Mouse (Mus musculus) forebrain, embryonic 13.5 days (tissue): ENCODE results near the gene A930004D18Rik. TPM values are rescaled to one million over a fixed set of nuclear protein-coding genes. Genes with fewer than 3 reads are reported as not detected.

Experiments used
- ATAC-seq: fragments of 200-750 bp; cut with Nextera tagmentation; 2 replicates; pipeline ENCODE4 v1.8.0; 2017
- H3K27ac ChIP-seq: fragments of 300-500 bp; sonication (generic); 2 replicates; pipeline ENCODE4 v1.5.1; 2015; ENCODE audit warnings: inconsistent platforms, mild to moderate bottlenecking, moderate library complexity
- H3K27me3 ChIP-seq: fragments of 300-500 bp; sonication (generic); 2 replicates; pipeline ENCODE4 v1.6.1; 2015; ENCODE audit warnings: mild to moderate bottlenecking, inconsistent platforms
- H3K36me3 ChIP-seq: fragments of 300-500 bp; sonication (generic); 2 replicates; pipeline ENCODE4 v1.6.1; 2015; ENCODE audit warnings: mild to moderate bottlenecking, inconsistent platforms; ENCODE audit not compliant: poor library complexity, severe bottlenecking
- H3K4me1 ChIP-seq: fragments of 300-500 bp; sonication (generic); 2 replicates; pipeline ENCODE4 v1.6.1; 2015; ENCODE audit warnings: inconsistent platforms
- H3K4me2 ChIP-seq: fragments of 300-500 bp; sonication (generic); 2 replicates; pipeline ENCODE4 v1.6.1; 2015; ENCODE audit warnings: inconsistent platforms, mild to moderate bottlenecking, moderate library complexity
- H3K4me3 ChIP-seq: fragments of 300-500 bp; sonication (generic); 2 replicates; pipeline ENCODE4 v1.5.1; 2015; ENCODE audit warnings: mild to moderate bottlenecking, inconsistent platforms
- H3K9ac ChIP-seq: fragments of 300-500 bp; sonication (generic); 2 replicates; pipeline ENCODE4 v1.6.1; 2015; ENCODE audit warnings: mild to moderate bottlenecking, inconsistent platforms
- H3K9me3 ChIP-seq: fragments of 300-500 bp; sonication (generic); replicated peaks from 2 replicates; pipeline ENCODE4 v1.6.1; 2016; ENCODE audit warnings: inconsistent platforms
- WGBS: fragments of 180-500 bp; shearing (Covaris S2); methylation state at CpG from one replicate; pipeline ENCODE4 v1.1.7; 2015; 5-methylcytosine and 5-hydroxymethylcytosine counted together
- polyA plus RNA-seq: library from polyadenylated mRNA; unstranded; fragments of >200 nt; fragmentation: Nextera tagmentation; extraction: Ambion mirVana; gene quantifications from 2 replicates; pipeline ENCODE4 v1.2.1, GENCODE M21; 2015

A930004D18Rik gene
- polyA plus RNA-seq, 1 experiment from 2014 or later = 20.3 TPM

DNA sequence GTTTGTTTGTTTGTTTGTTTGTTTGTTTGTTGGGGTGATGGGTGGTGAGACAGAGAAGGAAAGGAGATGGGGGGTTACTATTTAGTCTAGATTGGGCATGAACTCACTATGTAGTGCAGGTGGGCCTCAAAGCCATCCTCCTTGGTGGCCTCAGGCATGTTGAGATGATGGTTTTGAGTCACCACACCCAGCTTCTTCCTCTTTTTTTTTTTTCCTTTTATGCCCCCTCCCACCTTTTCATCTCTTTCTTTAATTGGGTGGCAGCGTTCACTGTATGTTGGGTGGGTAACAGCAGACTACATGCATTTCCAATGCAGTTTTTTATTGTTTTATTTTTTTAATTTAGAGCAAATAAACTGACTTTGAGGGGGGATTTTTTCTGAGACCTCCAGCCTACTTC, 20.9 kb downstream of the A930004D18Rik start:
- Histone ChIP-seq H3K4me3 (no peak overlapping the region), H3K27ac (no peak overlapping the region), H3K4me2 (no peak overlapping the region), H3K9me3 (no peaks in the 10 kb centered on the region), H3K27me3 (no peaks in the 10 kb centered on the region), H3K9ac (no peak overlapping the region), H3K4me1 (no peaks in the 10 kb centered on the region), H3K36me3 (no peaks in the 10 kb centered on the region)
- 95% methylated on average over 1 of the region's 1 CpGs for WGBS
- no peak for ATAC-seq

DNA sequence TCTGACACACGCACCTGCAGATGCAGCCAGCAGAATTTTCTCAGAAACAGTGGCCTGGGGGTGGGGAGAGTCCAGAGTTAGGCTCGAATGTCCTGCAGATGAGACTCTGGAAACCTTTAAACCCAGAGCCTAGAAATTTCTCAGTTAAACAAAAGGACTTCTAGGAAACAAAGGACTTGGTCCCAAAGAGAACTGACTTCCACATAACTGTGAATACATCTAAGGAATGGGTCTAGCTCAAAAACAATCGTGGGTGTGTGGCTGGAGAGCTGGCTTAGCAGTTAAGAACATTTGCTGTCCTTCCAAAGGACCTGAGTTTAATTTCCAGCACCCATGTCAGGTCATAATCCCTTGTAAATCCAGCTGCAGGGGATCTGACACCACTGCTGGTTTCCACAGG, 22.0 kb downstream of the A930004D18Rik start:
- Histone ChIP-seq H3K4me2 (no peak overlapping the region), H3K4me1 (no peaks in the 10 kb centered on the region), H3K9ac (no peak overlapping the region), H3K9me3 (no peaks in the 10 kb centered on the region), H3K36me3 (no peaks in the 10 kb centered on the region), H3K27ac (no peak overlapping the region), H3K4me3 (no peak overlapping the region), H3K27me3 (no peaks in the 10 kb centered on the region)
- ATAC-seq = no peak
- WGBS = 47% methylated on average over 3 of the region's 3 CpGs

DNA sequence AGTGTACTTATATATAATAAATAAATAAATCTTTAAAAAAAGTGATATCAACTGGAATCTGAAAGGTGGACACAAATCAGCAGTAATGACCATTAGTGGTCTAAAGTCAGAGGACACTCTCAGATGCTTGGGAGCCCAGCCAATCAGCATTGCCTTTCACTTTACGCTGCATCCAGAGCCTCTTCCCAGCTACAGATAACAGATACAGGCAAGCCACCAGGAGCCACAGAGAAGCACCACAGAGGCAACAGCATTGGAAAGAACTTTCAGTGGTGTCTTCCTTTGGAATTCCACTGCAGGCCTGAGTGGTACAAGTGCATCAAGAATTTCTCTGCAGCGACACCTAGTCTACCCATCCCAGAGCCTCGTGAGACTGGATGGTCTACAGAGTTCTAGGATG, 24.7 kb downstream of the A930004D18Rik start:
- Histone ChIP-seq H3K9me3 (no peaks in the 10 kb centered on the region), H3K9ac (no peak overlapping the region), H3K4me1 (no peaks in the 10 kb centered on the region), H3K4me2 (no peak overlapping the region), H3K27me3 (no peaks in the 10 kb centered on the region), H3K36me3 (no peaks in the 10 kb centered on the region), H3K27ac (no peak overlapping the region), H3K4me3 (no peak overlapping the region)
- ATAC-seq = no peak
- WGBS = 90% methylated on average over 3 of the region's 3 CpGs

DNA sequence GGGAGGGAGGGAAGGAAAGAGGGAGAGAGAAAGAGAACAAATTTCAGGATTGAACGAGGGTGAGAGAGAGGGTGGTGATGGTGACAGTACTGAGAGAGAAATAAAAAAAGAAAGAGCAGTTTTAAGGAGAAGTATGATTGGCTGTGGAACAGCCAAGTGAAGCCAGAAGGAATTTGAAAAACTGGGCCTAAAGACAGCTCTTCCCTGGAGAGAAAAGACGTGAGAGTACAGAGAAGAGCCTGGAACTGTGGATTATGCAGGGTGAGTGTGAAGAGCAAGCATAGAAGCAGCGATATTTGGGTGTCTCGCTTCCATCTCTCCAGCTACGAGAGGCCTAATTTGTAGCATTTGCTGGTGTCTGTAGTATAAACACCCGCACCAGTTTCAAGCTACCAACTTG, 26.3 kb downstream of the A930004D18Rik start:
- WGBS = 91% methylated on average over 6 of the region's 6 CpGs
- Histone ChIP-seq H3K4me2 (no peak overlapping the region), H3K4me1 (no peaks in the 10 kb centered on the region), H3K27me3 (no peaks in the 10 kb centered on the region), H3K9me3 (no peaks in the 10 kb centered on the region), H3K36me3 (no peaks in the 10 kb centered on the region), H3K27ac (no peak overlapping the region), H3K4me3 (no peak overlapping the region), H3K9ac (no peak overlapping the region)
- ATAC-seq = no peak; the same call in 1 of the 2 replicates

DNA sequence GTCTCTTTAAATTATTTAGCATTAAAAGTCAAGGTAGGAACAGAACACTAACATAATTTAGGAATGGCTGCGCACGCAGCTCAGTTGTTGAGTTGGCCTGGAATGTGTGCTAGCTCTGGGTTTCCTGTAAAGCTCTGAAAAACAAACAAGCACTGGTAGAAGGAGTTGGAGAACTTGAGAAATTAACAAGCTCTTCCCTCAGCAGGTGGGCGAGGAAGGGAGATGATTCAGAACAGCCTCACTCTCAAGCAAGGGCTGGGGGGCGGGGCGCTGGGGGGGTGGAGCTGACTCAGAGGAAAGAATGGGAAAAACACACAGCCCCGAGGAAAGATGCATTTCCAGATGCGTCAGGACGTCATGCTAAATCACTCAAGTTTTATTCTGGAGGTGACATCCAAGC, 32.4 kb downstream of the A930004D18Rik start:
- no peaks in the 10 kb centered on the region for H3K4me1 ChIP-seq
- H3K9me3 ChIP-seq = no peaks in the 10 kb centered on the region
- H3K27me3 ChIP-seq = no peaks in the 10 kb centered on the region
- 42% methylated on average over 8 of the region's 8 CpGs for WGBS
- no peaks in the 10 kb centered on the region for H3K36me3 ChIP-seq
- H3K9ac ChIP-seq = no peak overlapping the region
- H3K4me3 ChIP-seq = no peak overlapping the region
- no peak for ATAC-seq
- H3K4me2 ChIP-seq = no peak overlapping the region
- H3K27ac ChIP-seq = no peak overlapping the region

DNA sequence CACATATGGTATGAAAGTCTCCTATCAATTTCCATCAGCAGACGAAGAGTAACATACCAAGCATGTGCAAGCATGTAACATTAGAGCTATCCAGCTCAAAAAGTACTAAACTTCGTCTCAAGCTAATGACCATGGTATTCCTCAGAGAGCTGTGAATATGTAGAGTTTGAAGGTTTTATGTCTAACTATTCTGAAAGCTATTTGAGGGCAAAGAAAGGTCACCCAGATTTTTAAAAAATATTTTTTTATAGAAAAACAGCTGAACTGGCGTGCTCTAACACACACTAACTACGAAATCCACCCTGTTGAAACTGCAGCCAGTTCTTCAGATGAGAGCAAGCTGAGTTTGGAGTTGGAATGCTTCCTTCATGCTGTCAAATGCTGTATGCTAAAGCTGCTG, 33.3 kb downstream of the A930004D18Rik start:
- Histone ChIP-seq H3K27me3 (no peaks in the 10 kb centered on the region), H3K4me2 (no peak overlapping the region), H3K4me1 (no peaks in the 10 kb centered on the region), H3K9me3 (no peaks in the 10 kb centered on the region), H3K27ac (no peak overlapping the region), H3K36me3 (no peaks in the 10 kb centered on the region), H3K9ac (no peak overlapping the region), H3K4me3 (no peak overlapping the region)
- WGBS = 91% methylated on average over 4 of the region's 4 CpGs
- ATAC-seq = no peak

DNA sequence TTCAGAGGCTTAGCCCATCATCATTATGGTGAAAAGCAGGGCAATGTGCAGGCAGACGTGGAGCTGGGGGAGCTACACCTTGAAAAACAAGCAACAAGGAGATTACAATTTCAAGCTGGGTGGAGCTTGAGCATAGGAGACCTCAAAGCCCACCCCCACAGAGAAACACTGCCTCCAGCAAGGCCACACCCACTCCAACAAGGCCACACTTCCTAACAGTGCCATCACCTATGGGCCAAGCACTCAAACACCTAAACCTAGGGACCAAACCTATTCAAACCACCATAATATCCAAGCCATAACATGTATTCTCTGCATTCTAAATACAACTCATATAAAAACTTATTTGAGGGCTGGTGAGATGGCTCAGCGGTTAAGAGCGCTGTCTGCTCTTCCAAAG, 35.2 kb downstream of the A930004D18Rik start:
- ATAC-seq = no peak
- H3K36me3 ChIP-seq = no peaks in the 10 kb centered on the region
- no peaks in the 10 kb centered on the region for H3K27me3 ChIP-seq
- H3K9ac ChIP-seq = no peak overlapping the region
- H3K27ac ChIP-seq = no peak overlapping the region
- no peak overlapping the region for H3K4me3 ChIP-seq
- H3K4me2 ChIP-seq = no peak overlapping the region
- no peaks in the 10 kb centered on the region for H3K4me1 ChIP-seq
- 94% methylated on average over 3 of the region's 3 CpGs for WGBS
- no peaks in the 10 kb centered on the region for H3K9me3 ChIP-seq

DNA sequence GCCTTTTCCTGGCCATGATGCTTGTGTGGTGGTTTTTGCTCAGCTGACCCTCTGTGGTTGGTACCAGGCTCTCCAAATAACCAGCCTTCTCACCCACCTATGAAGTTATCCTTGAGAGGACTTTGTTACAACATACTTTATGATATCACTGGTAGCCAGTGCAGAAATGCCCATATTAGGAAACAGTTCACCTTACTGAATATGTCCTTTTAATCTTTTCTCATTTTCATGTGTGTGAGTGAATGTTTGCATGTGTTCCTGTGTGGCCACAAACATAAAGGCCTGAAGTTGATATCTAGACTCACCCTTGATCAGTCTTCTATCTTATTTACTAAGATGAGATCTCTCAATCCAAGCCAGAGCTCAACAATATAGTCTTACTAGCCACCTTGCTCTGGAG, 40.7 kb downstream of the A930004D18Rik start, which contains the start of gene H2al2a:
Gene H2al2a, minus strand, starts transcription at position 101 of the 400 bp plus-strand sequence.
- Histone ChIP-seq H3K4me2 (no peak within 1 kb of the TSS), H3K9me3 (no peaks in the 10 kb centered on the region), H3K36me3 (no peaks in the 10 kb centered on the region), H3K4me1 (no peaks in the 10 kb centered on the region), H3K27me3 (no peaks in the 10 kb centered on the region), H3K9ac (no peak within 1 kb of the TSS), H3K27ac (no peak within 1 kb of the TSS), H3K4me3 (no peak within 1 kb of the TSS)
- no peak for ATAC-seq

DNA sequence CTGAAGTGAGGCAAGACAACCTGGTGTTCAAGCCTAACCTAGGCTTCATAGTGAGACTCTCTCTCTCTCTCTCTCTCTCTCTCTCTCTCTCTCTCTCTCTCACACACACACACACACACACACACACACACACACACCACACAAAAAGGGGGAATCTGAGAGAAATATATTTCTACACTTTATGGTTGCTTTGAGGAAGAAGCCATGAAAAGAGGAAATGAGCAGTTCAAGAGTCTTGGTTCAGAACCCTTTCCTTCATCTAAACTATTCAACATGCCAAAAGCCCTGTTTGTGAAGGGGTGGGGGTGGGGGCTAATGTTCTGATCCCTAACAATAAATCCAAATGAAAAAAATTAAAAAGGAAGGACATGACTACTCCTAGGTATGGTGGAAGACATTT, 48.0 kb downstream of the A930004D18Rik start:
- no peak for ATAC-seq
- no peak overlapping the region for H3K4me2 ChIP-seq
- no peak overlapping the region for H3K27ac ChIP-seq
- H3K9me3 ChIP-seq = no peaks in the 10 kb centered on the region
- H3K36me3 ChIP-seq = no peaks in the 10 kb centered on the region
- no peak overlapping the region for H3K4me3 ChIP-seq
- no peak overlapping the region for H3K9ac ChIP-seq
- H3K4me1 ChIP-seq = no peaks in the 10 kb centered on the region
- H3K27me3 ChIP-seq = no peaks in the 10 kb centered on the region

DNA sequence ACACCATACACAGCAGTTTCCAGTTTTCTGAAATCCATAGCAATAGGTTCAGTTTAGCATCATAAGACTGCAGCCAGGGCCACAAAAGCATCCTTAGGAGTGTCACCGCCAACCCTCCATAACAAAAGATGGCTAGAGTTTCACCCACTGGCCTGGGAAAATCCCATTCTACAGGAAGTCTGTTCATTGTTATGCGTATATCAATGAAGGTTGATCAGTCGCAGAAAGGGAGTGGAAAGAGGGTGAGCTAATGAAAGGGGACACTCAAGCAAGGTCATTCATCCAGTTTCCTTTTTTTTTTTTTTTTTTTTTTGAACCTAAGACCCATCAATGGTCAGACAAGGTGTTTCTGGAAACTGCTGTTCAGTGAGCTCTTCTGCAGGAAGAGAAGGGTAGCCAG, 48.4 kb downstream of the A930004D18Rik start:
- Histone ChIP-seq H3K4me1 (no peaks in the 10 kb centered on the region), H3K27me3 (no peaks in the 10 kb centered on the region), H3K4me2 (no peak overlapping the region), H3K27ac (no peak overlapping the region), H3K4me3 (no peak overlapping the region), H3K9ac (no peak overlapping the region), H3K9me3 (no peaks in the 10 kb centered on the region), H3K36me3 (no peaks in the 10 kb centered on the region)
- 51% methylated on average over 3 of the region's 3 CpGs for WGBS
- no peak for ATAC-seq

DNA sequence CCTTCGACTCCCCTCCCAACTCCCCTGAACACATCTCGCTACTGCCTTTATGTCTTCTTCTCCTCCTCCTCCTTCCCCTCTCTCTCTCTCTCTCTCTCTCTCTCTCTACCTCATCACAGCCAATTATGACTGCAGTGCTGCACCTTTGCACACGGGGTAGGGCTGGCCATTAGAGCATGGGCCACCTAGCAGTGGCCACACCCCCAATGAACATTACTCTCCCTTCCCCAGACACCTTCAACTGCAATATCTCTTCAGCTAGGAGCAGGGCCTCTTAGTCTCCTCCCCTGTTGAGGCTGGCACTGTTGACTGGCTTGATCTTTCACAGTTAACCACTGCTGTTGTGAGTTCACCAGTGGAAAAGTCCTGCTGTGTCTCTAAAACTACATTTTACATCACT, 50.8 kb downstream of the A930004D18Rik start:
- no peak for ATAC-seq
- Histone ChIP-seq H3K4me2 (no peak overlapping the region), H3K27me3 (no peaks in the 10 kb centered on the region), H3K36me3 (no peaks in the 10 kb centered on the region), H3K4me1 (no peaks in the 10 kb centered on the region), H3K9ac (no peak overlapping the region), H3K27ac (no peak overlapping the region), H3K9me3 (no peaks in the 10 kb centered on the region), H3K4me3 (no peak overlapping the region)
- WGBS = 94% methylated on average over 3 of the region's 3 CpGs

DNA sequence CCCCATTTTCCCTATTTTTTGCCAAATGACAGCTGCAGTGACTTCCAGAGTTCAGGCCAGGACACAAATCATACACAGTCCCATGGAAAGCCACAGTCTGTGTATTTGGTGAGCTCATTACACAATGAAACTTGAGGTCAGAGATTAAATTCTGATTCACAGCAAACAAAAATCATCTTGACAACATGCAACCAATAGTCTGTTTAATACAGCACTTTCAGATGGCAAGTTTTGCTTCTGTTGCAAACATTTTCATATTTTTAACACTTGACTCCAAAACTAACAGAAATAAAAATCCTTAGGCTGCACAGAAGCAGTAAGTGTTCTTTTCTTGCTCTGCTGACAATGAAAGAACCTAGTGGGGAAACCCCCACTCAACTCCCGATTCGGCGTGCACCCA, 52.8 kb downstream of the A930004D18Rik start:
- H3K9me3 ChIP-seq = no peaks in the 10 kb centered on the region
- no peak for ATAC-seq
- no peaks in the 10 kb centered on the region for H3K27me3 ChIP-seq
- no peaks in the 10 kb centered on the region for H3K36me3 ChIP-seq
- H3K27ac ChIP-seq = no peak overlapping the region
- H3K4me1 ChIP-seq = no peaks in the 10 kb centered on the region
- H3K4me3 ChIP-seq = no peak overlapping the region
- no peak overlapping the region for H3K9ac ChIP-seq
- 96% methylated on average over 3 of the region's 3 CpGs for WGBS
- H3K4me2 ChIP-seq = no peak overlapping the region

DNA sequence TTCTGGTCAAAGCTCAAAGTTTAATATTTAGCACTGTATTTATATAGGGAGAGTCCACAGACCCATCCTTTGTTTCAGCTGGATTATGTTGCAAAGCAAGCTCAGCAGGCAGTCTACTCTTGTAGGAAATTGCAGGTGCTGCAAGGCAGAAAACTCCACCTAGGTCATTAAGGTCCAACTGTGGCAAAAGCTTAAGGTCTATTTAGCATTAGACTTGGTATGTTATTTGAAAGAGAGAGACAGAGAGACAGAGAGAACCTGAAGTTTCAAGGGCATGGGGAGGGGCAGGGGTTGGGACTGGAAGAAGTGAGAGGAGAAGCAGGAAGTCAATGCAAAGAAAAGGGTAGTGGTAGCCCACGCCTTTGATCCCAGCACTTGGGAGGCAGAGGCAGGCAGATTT, 54.8 kb downstream of the A930004D18Rik start:
- Histone ChIP-seq H3K4me2 (no peak overlapping the region), H3K4me3 (no peak overlapping the region), H3K27me3 (no peaks in the 10 kb centered on the region), H3K9me3 (no peaks in the 10 kb centered on the region), H3K36me3 (no peaks in the 10 kb centered on the region), H3K9ac (no peak overlapping the region), H3K4me1 (no peaks in the 10 kb centered on the region), H3K27ac (no peak overlapping the region)
- ATAC-seq = no peak
- 83% methylated on average over 1 of the region's 1 CpGs for WGBS
